Mouse (Mus musculus) adrenal gland, postnatal 0 days (tissue): ENCODE data around the gene Ranbp10. TPM values are rescaled to one million over a fixed set of nuclear protein-coding genes. Genes with fewer than 3 reads are reported as not detected.

ENCODE experiments used
- polyA plus RNA-seq: library from polyadenylated mRNA; unstranded; fragments of >200 nt; fragmentation: Nextera tagmentation; extraction: Ambion mirVana; gene quantifications from 2 replicates; pipeline ENCODE4 v1.2.1, GENCODE M21; 2015

The Ranbp10 gene
- 6.8 and 10.9 TPM in 2 replicates for polyA plus RNA-seq

GRCm38 (mm10) chr8:105826861-105827848, at the start of gene Ranbp10, which contains the start of gene Tsnaxip1:
TSS of gene Ranbp10 (minus strand) at chr8:105827350.
TSS of gene Tsnaxip1 (plus strand) at chr8:105827731.

GRCm38 (mm10) chr8:105860143-105860981, 33.2 kb upstream of the Ranbp10 start, which contains the start of gene Nutf2:
TSS of gene Nutf2 (plus strand) at chr8:105860580.

GRCm38 (mm10) chr8:105854715-105855216, 27.6 kb upstream of the Ranbp10 start, which contains the start of gene Thap11:
TSS of gene Thap11 (plus strand) at chr8:105855132.

GRCm38 (mm10) chr8:105853178-105853577, 26.0 kb upstream of the Ranbp10 start, which contains the start of gene Cenpt:
TSS of gene Cenpt (minus strand) at chr8:105853278.

GRCm38 (mm10) chr8:105758277-105759108, 68.7 kb downstream of the Ranbp10 start, which contains the start of gene Gfod2:
TSS of gene Gfod2 (minus strand) at chr8:105758664.

Other genes with a start within 250 kb of the Ranbp10 start
- gene Ripor1, start 222.1 kb downstream of the Ranbp10 start, polyA plus RNA-seq, result 18.0 and 19.1 TPM in 2 replicates
- 43.0 and 59.4 TPM in 2 replicates for gene Ctcf, start 190.8 kb downstream of the Ranbp10 start, polyA plus RNA-seq
- 2.8 and 3.9 TPM in 2 replicates for gene Agrp, start 190.0 kb downstream of the Ranbp10 start, polyA plus RNA-seq
- gene Carmil2, start 141.1 kb downstream of the Ranbp10 start, polyA plus RNA-seq, result 2.6 and 5.1 TPM in 2 replicates
- gene Acd, start 126.2 kb downstream of the Ranbp10 start, polyA plus RNA-seq, result 29.3 and 36.4 TPM in 2 replicates
- 18.6 and 19.0 TPM in 2 replicates for gene Pard6a, start 126.2 kb downstream of the Ranbp10 start, polyA plus RNA-seq
- gene 4933405L10Rik, start 119.7 kb downstream of the Ranbp10 start, polyA plus RNA-seq, result 0.12 TPM in 1 of 2 replicates, not detected in the other
- 7.5 and 8.4 TPM in 2 replicates for gene Enkd1, start 119.1 kb downstream of the Ranbp10 start, polyA plus RNA-seq
- 8.5 and 9.6 TPM in 2 replicates for gene Gfod2, start 68.7 kb downstream of the Ranbp10 start, polyA plus RNA-seq
- gene Tsnaxip1, start 381 bp upstream of the Ranbp10 start, polyA plus RNA-seq, result not detected in 2 replicates
- gene Cenpt, start 25.9 kb upstream of the Ranbp10 start, polyA plus RNA-seq, result 16.6 and 19.3 TPM in 2 replicates
- gene Thap11, start 27.8 kb upstream of the Ranbp10 start, polyA plus RNA-seq, result 51.8 and 59.6 TPM in 2 replicates
- gene Nutf2, start 33.2 kb upstream of the Ranbp10 start, polyA plus RNA-seq, result 101 and 117 TPM in 2 replicates
- 15.2 and 20.9 TPM in 2 replicates for gene Edc4, start 53.5 kb upstream of the Ranbp10 start, polyA plus RNA-seq
- 0.32 and 1.0 TPM in 2 replicates for gene Nrn1l, start 66.2 kb upstream of the Ranbp10 start, polyA plus RNA-seq
- gene Pskh1, start 73.1 kb upstream of the Ranbp10 start, polyA plus RNA-seq, result 20.7 and 26.6 TPM in 2 replicates
- 0.88 and 1.1 TPM in 2 replicates for gene Ctrl, start 106.5 kb upstream of the Ranbp10 start, polyA plus RNA-seq
- gene Psmb10, start 111.1 kb upstream of the Ranbp10 start, polyA plus RNA-seq, result 96.9 and 99.9 TPM in 2 replicates
- gene Lcat, start 116.0 kb upstream of the Ranbp10 start, polyA plus RNA-seq, result 6.5 and 7.3 TPM in 2 replicates
- 15.6 and 22.9 TPM in 2 replicates for gene Slc12a4, start 138.7 kb upstream of the Ranbp10 start, polyA plus RNA-seq
- gene Dpep3, start 152.1 kb upstream of the Ranbp10 start, polyA plus RNA-seq, result 0.11 TPM in 1 of 2 replicates, not detected in the other
- gene Dus2, start 164.0 kb upstream of the Ranbp10 start, polyA plus RNA-seq, result 8.6 and 12.1 TPM in 2 replicates
- 0.16 TPM in 1 of 2 replicates, not detected in the other for gene Dpep2nb, start 178.6 kb upstream of the Ranbp10 start, polyA plus RNA-seq
- 12.6 and 16.5 TPM in 2 replicates for gene Ddx28, start 184.5 kb upstream of the Ranbp10 start, polyA plus RNA-seq
- 2.5 and 4.6 TPM in 2 replicates for gene Nfatc3, start 231.5 kb upstream of the Ranbp10 start, polyA plus RNA-seq